Mouse (Mus musculus) MEL (cell line): ENCODE measurements at regions not wholly inside any gene's neighbourhood (a gene's known extent, or its start where the extent isn't known, plus 50 kb on each side); places are given as distances from the start of the nearest gene placed in this dataset.

Experiments
- CTCF ChIP-seq, 3 experiments: IDR thresholded peaks in 2 of 3; conservative IDR thresholded peaks in 1 of 3; 2 replicates each; pipeline ENCODE4 v1.5.1; 2011 to 2012; ENCODE audit warnings: low read length in 3 of 3, low read depth in 2 of 3, mild to moderate bottlenecking in 2 of 3, improper control_type of control experiment in 1 of 3, inconsistent platforms in 1 of 3, mixed read lengths in 1 of 3, moderate library complexity in 1 of 3; ENCODE audit not compliant: control insufficient read depth in 1 of 3, insufficient read depth in 1 of 3, poor library complexity in 1 of 3, severe bottlenecking in 1 of 3
- ELF1 ChIP-seq: IDR thresholded peaks from 2 replicates; pipeline ENCODE4 v1.6.1; 2014; ENCODE audit warnings: low read depth, mild to moderate bottlenecking, inconsistent platforms, low read length, improper control_type of control experiment, moderate library complexity
- GATA1 ChIP-seq: IDR thresholded peaks from 2 replicates; pipeline ENCODE4 v1.6.1; 2011; ENCODE audit warnings: low read depth, low read length, improper control_type of control experiment
- KAT2A ChIP-seq: conservative IDR thresholded peaks from 2 replicates; pipeline ENCODE4 v1.6.1; 2012; ENCODE audit warnings: low read depth, low read length, improper control_type of control experiment, inconsistent platforms
- MAX ChIP-seq: IDR thresholded peaks from 2 replicates; pipeline ENCODE4 v1.6.1; 2011; ENCODE audit warnings: low read length, improper control_type of control experiment
- MEF2A ChIP-seq: IDR thresholded peaks from 2 replicates; pipeline ENCODE4 v1.6.1; 2014; ENCODE audit warnings: low read depth, mild to moderate bottlenecking, inconsistent platforms, low read length, improper control_type of control experiment; ENCODE audit not compliant: poor library complexity, insufficient replicate concordance, severe bottlenecking; ENCODE audit errors: extremely low read depth
- POLR2A ChIP-seq, 2 experiments: IDR thresholded peaks; 2 replicates each; pipeline ENCODE4 v1.6.1; 2011 to 2012; ENCODE audit warnings: low read length in 2 of 2, mild to moderate bottlenecking in 2 of 2, control low read depth in 1 of 2, improper control_type of control experiment in 1 of 2, low read depth in 1 of 2, moderate library complexity in 1 of 2; ENCODE audit not compliant: control insufficient read depth in 1 of 2, insufficient read depth in 1 of 2, poor library complexity in 1 of 2
- POLR2AphosphoS2 ChIP-seq: IDR thresholded peaks from 2 replicates; pipeline ENCODE4 v1.6.1; 2011; ENCODE audit warnings: low read length, improper control_type of control experiment
- RAD21 ChIP-seq: IDR thresholded peaks from 2 replicates; pipeline ENCODE4 v1.6.1; 2011; ENCODE audit warnings: mild to moderate bottlenecking, low read depth, low read length, improper control_type of control experiment
- RCOR1 ChIP-seq: IDR thresholded peaks from 2 replicates; pipeline ENCODE4 v1.6.1; 2012; ENCODE audit warnings: low read depth, mild to moderate bottlenecking, inconsistent platforms, low read length, improper control_type of control experiment
- TAL1 ChIP-seq: IDR thresholded peaks from 2 replicates; pipeline ENCODE4 v1.6.1; 2012; ENCODE audit warnings: mild to moderate bottlenecking, inconsistent platforms, low read length, moderate library complexity, mixed read lengths
- TCF12 ChIP-seq: IDR thresholded peaks from 2 replicates; pipeline ENCODE4 v1.6.1; 2014; ENCODE audit warnings: low read depth, mild to moderate bottlenecking, inconsistent platforms, low read length, improper control_type of control experiment, moderate library complexity
- ZC3H11A ChIP-seq: IDR thresholded peaks from 2 replicates; pipeline ENCODE4 v1.6.1; 2012; ENCODE audit warnings: low read depth, mild to moderate bottlenecking, inconsistent platforms, low read length, improper control_type of control experiment

- no peak for TF ChIP-seq MAX
- no peak for TF ChIP-seq CTCF (IDR thresholded peaks at IDR 0.05 in 2 of 3, conservative IDR thresholded peaks at IDR 0.05 in 1 of 3; ENCODE audit: control insufficient read depth in 1 of 3, insufficient read depth in 1 of 3, low read depth in 2 of 3, low read length in 3 of 3, poor library complexity in 1 of 3, severe bottlenecking in 1 of 3)
- no peak for TF ChIP-seq RAD21
- no peak for TF ChIP-seq GATA1
- no peak for TF ChIP-seq POLR2A (IDR thresholded peaks at IDR 0.05; ENCODE audit: control insufficient read depth in 1 of 2, insufficient read depth in 1 of 2, low read depth in 1 of 2, low read length in 2 of 2, poor library complexity in 1 of 2)
- no peak for TF ChIP-seq ELF1
- TF ChIP-seq TAL1 = no peak
- TF ChIP-seq KAT2A = no peak
- TF ChIP-seq MEF2A = no peak
- no peak for TF ChIP-seq ZC3H11A
- TF ChIP-seq POLR2AphosphoS2 = no peak
- TF ChIP-seq RCOR1 = no peak
- TF ChIP-seq TCF12 = no peak
Observed at GRCm38 (mm10) chr13:32530926-32531512, 192.5 kb upstream of the Gmds start.
